Mouse (Mus musculus) stomach, embryonic 16.5 days (tissue): ENCODE data around the gene Cfap45. TPM values are rescaled to one million over a fixed set of nuclear protein-coding genes. Genes with fewer than 3 reads are reported as not detected.

Experiments
- ATAC-seq: fragments of 200-750 bp; cut with Nextera tagmentation; 2 replicates; pipeline ENCODE4 v1.8.0; 2017; ENCODE audit warnings: moderate number of reproducible peaks, moderate TSS enrichment; ENCODE audit not compliant: insufficient read depth, low FRiP score
- H3K27ac ChIP-seq: fragments of 300-500 bp; sonication (generic); 2 replicates; pipeline ENCODE4 v1.5.1; 2014; ENCODE audit warnings: low read length
- H3K27me3 ChIP-seq: fragments of 300-500 bp; sonication (generic); 2 replicates; pipeline ENCODE4 v1.6.1; 2014; ENCODE audit warnings: low read length, control low read depth, mixed read lengths; ENCODE audit not compliant: control insufficient read depth, insufficient read depth
- H3K36me3 ChIP-seq: fragments of 300-500 bp; sonication (generic); 2 replicates; pipeline ENCODE4 v1.6.1; 2014; ENCODE audit warnings: low read length; ENCODE audit not compliant: control insufficient read depth, insufficient read depth
- H3K4me1 ChIP-seq: fragments of 300-500 bp; sonication (generic); 2 replicates; pipeline ENCODE4 v1.6.1; 2014; ENCODE audit warnings: low read length, control low read depth, mixed read lengths; ENCODE audit not compliant: control insufficient read depth, insufficient read depth
- H3K4me2 ChIP-seq: fragments of 300-500 bp; sonication (generic); 2 replicates; pipeline ENCODE4 v1.6.1; 2014; ENCODE audit warnings: low read depth, low read length, mixed read lengths
- H3K4me3 ChIP-seq: fragments of 300-500 bp; sonication (generic); replicated peaks from 2 replicates; pipeline ENCODE4 v1.5.1; 2014; ENCODE audit warnings: mild to moderate bottlenecking, low read length
- H3K9ac ChIP-seq: fragments of 300-500 bp; sonication (generic); 2 replicates; pipeline ENCODE4 v1.6.1; 2014; ENCODE audit warnings: low read length
- H3K9me3 ChIP-seq: fragments of 300-500 bp; sonication (generic); replicated peaks from 2 replicates; pipeline ENCODE4 v1.6.1; 2016; ENCODE audit warnings: low read length, control low read depth; ENCODE audit not compliant: control insufficient read depth
- WGBS: fragments of 180-500 bp; shearing (Covaris S2); extraction: QIAGEN DNeasy Blood & Tissue Kit; methylation state at CpG from one replicate; pipeline ENCODE4 v1.1.7; 2014; 5-methylcytosine and 5-hydroxymethylcytosine counted together
- polyA plus RNA-seq: library from polyadenylated mRNA; unstranded; fragments of >200 nt; fragmentation: Nextera tagmentation; extraction: Ambion mirVana; gene quantifications from 2 replicates; pipeline ENCODE4 v1.2.1, GENCODE M21; 2015

Gene Cfap45
- 2.6 and 3.1 TPM in 2 replicates for polyA plus RNA-seq

GRCm38 (mm10) chr1:172520576-172521440 lies at the start of gene Cfap45:
Cfap45 (plus strand) TSS chr1:172520801.
- Histone ChIP-seq H3K27me3 (no peaks in the 10 kb centered on the region), H3K4me1 (peaks cover 21% of the 10 kb centered on the region), H3K36me3 (no peaks in the 10 kb centered on the region), H3K27ac (peak within 1 kb of the TSS; percentile 29; the same call in 1 of the 2 replicates), H3K4me2 (peak within 1 kb of the TSS; percentile 71), H3K9me3 (no peaks in the 10 kb centered on the region; the same call in 1 of the 2 replicates), H3K4me3 (peak within 1 kb of the TSS; percentile 48), H3K9ac (peak within 1 kb of the TSS; percentile 56)
- WGBS: 4% methylated on average over 28 of the region's 28 CpGs
- peak; percentile 80 for ATAC-seq

GRCm38 (mm10) chr1:172472909-172473308 lies 47.7 kb upstream of the Cfap45 start:
- Histone ChIP-seq H3K4me3 (no peak overlapping the region), H3K9me3 (no peaks in the 10 kb centered on the region), H3K27ac (no peak overlapping the region), H3K27me3 (no peaks in the 10 kb centered on the region), H3K36me3 (no peaks in the 10 kb centered on the region), H3K4me2 (no peak overlapping the region), H3K4me1 (peaks cover 9% of the 10 kb centered on the region; the same call in 1 of the 2 replicates), H3K9ac (no peak overlapping the region)
- ATAC-seq: no peak

GRCm38 (mm10) chr1:172474196-172474595 lies 46.4 kb upstream of the Cfap45 start:
- Histone ChIP-seq H3K4me3 (no peak overlapping the region), H3K9ac (no peak overlapping the region), H3K4me2 (no peak overlapping the region), H3K4me1 (peaks cover 9% of the 10 kb centered on the region; the same call in 1 of the 2 replicates), H3K36me3 (no peaks in the 10 kb centered on the region), H3K27me3 (no peaks in the 10 kb centered on the region), H3K27ac (no peak overlapping the region), H3K9me3 (no peaks in the 10 kb centered on the region)
- 73% methylated on average over 3 of the region's 3 CpGs for WGBS
- ATAC-seq: no peak

GRCm38 (mm10) chr1:172475054-172475741 lies 45.4 kb upstream of the Cfap45 start, which contains the start of gene Slamf9:
Slamf9 (plus strand) TSS chr1:172475358.
- WGBS: 44% methylated on average over 7 of the region's 7 CpGs
- peak; percentile 39; the same call in 1 of the 2 replicates for ATAC-seq
- Histone ChIP-seq H3K36me3 (no peaks in the 10 kb centered on the region), H3K4me2 (no peak within 1 kb of the TSS), H3K9ac (no peak within 1 kb of the TSS), H3K27ac (no peak within 1 kb of the TSS), H3K4me1 (peaks cover 4% of the 10 kb centered on the region; the same call in 1 of the 2 replicates), H3K9me3 (no peaks in the 10 kb centered on the region), H3K4me3 (no peak within 1 kb of the TSS), H3K27me3 (no peaks in the 10 kb centered on the region)

- Histone ChIP-seq H3K27me3 (no peaks in the 10 kb centered on the region), H3K4me3 (no peak overlapping the region), H3K4me1 (peaks cover 10% of the 10 kb centered on the region), H3K4me2 (no peak overlapping the region), H3K27ac (no peak overlapping the region), H3K36me3 (no peaks in the 10 kb centered on the region), H3K9ac (no peak overlapping the region), H3K9me3 (no peaks in the 10 kb centered on the region)
- no peak for ATAC-seq
- WGBS: 82% methylated on average over 5 of the region's 5 CpGs
Observed at GRCm38 (mm10) chr1:172478020-172478419, 42.6 kb upstream of the Cfap45 start.

- Histone ChIP-seq H3K4me2 (no peak overlapping the region), H3K9me3 (no peaks in the 10 kb centered on the region), H3K9ac (no peak overlapping the region), H3K4me3 (no peak overlapping the region), H3K27ac (no peak overlapping the region), H3K27me3 (no peaks in the 10 kb centered on the region), H3K36me3 (no peaks in the 10 kb centered on the region), H3K4me1 (peaks cover 20% of the 10 kb centered on the region)
- WGBS: 92% methylated on average over 4 of the region's 4 CpGs
- ATAC-seq: no peak
Observed at GRCm38 (mm10) chr1:172480376-172480775, 40.2 kb upstream of the Cfap45 start.

- H3K4me2 ChIP-seq: peak overlapping the region; percentile 80
- H3K27ac ChIP-seq: peak overlapping the region; percentile 82
- H3K9ac ChIP-seq: peak overlapping the region; percentile 73
- H3K9me3 ChIP-seq: no peaks in the 10 kb centered on the region
- ATAC-seq: no peak
- H3K36me3 ChIP-seq: no peaks in the 10 kb centered on the region
- 11% methylated on average over 13 of the region's 13 CpGs for WGBS
- no peaks in the 10 kb centered on the region for H3K27me3 ChIP-seq
- peak overlapping the region; percentile 65 for H3K4me3 ChIP-seq
- H3K4me1 ChIP-seq: peaks cover 20% of the 10 kb centered on the region
Observed at GRCm38 (mm10) chr1:172481111-172481510, 39.5 kb upstream of the Cfap45 start.

GRCm38 (mm10) chr1:172481540-172482280 lies 38.9 kb upstream of the Cfap45 start, which contains the start of gene Igsf9:
Igsf9 (plus strand) TSS chr1:172481788.
- Histone ChIP-seq H3K9ac (peak within 1 kb of the TSS; percentile 73), H3K27ac (peak within 1 kb of the TSS; percentile 94), H3K4me2 (peak within 1 kb of the TSS; percentile 80), H3K4me1 (peaks cover 20% of the 10 kb centered on the region), H3K36me3 (no peaks in the 10 kb centered on the region), H3K4me3 (peak within 1 kb of the TSS; percentile 65), H3K27me3 (no peaks in the 10 kb centered on the region), H3K9me3 (no peaks in the 10 kb centered on the region)
- WGBS: under 1% methylated on average over 37 of the region's 38 CpGs
- peak; percentile 91 for ATAC-seq
